Mouse (Mus musculus): ENCODE results near the gene Myt1l.

DNA sequence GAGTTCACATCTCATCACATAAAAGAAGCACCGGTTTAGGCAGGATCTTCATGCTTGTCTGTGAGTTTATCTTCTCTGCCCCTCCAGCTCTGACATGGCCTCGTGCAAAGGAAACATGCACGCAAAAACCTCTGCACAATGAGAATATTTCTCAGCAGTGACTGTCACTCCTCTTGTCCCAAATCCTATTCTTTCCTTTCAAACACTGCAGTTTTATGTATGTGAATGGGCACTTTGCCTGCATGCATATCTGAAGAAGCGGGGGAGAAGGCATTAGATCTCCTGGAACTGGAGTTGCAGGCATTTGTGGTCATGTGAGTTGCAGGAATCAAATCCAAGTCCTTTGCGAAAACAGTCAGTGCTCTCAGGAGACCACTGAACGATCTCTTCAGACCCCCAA is 73.0 kb downstream of the Myt1l start:
- TF ChIP-seq POLR2A (IDR thresholded peaks at IDR 0.05; ENCODE audit: borderline replicate concordance, control insufficient read depth, low read depth, low read length) (no peak), CTCF (IDR thresholded peaks at IDR 0.05; ENCODE audit: control insufficient read depth, insufficient read depth, low read length) (no peak)
